7 mouse cellular contexts compared by ENCODE assay signal in the genomic region with DNA sequence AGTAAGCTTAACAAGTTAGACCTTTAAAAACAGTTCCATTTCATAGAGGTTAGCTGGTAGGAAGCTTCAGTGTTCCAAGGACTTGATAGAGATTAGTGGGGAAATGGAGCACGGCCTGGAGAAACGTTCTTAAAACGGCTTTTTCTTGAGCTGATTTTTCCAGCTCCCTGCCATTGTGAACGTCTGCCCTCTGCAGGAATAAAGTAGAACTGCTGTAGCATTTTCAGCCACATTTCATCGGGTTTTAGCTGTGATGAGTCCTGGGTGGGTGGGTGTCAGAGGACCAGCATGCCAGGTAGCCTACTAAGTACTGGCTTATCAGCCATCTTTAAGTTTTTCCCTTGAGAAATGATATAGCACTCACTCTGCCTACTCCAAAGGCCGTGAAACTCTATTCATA. TPM values are rescaled to one million over a fixed set of nuclear protein-coding genes. Genes with fewer than 3 reads are reported as not detected.
DNase-seq lines count a peak whose midpoint lies in the region; ATAC-seq and TF ChIP-seq lines count a peak whose summit lies in the region.

No protein-coding gene starts in this region.

- no peak for TF ChIP-seq CTCF in thymus, adult 2 months (IDR thresholded peaks at IDR 0.05; ENCODE audit: borderline replicate concordance, control insufficient read depth, extremely low read depth, insufficient read depth, low read length, poor library complexity)
- peak; percentile 12; the same call in 1 of the 2 replicates for TF ChIP-seq CTCF in bone marrow, adult 2 months (IDR thresholded peaks at IDR 0.05; ENCODE audit: control insufficient read depth, insufficient read depth, low read length)
- TF ChIP-seq CTCF in liver, embryonic 14.5 days (IDR thresholded peaks at IDR 0.05; ENCODE audit: low read depth), result peak; percentile 75

- DNase-seq in thymus, adult 2 months, result peak; percentile 35
- DNase-seq in thymus, postnatal 10 days (ENCODE audit: low spot score in 2 of 2), result no peak
- peak; percentile 69 for DNase-seq in hindlimb bud, embryonic 11.5 days (ENCODE audit: extremely low spot score, low read depth, low spot score)
- DNase-seq in liver, embryonic 14.5 days (ENCODE audit: low read depth in 3 of 3, low spot score in 3 of 3), result no peak
- peak; percentile 82 for DNase-seq in retina, postnatal 1 day

- no peak overlapping the region for H3K4me3 ChIP-seq in thymus, adult 2 months (ENCODE audit: control insufficient read depth, insufficient read depth, low read length)
- no peak overlapping the region for H3K4me3 ChIP-seq in bone marrow, adult 2 months (replicated peaks; ENCODE audit: control insufficient read depth, low read depth, low read length)
- no peak overlapping the region for H3K4me3 ChIP-seq in forebrain, embryonic 12.5 days (replicated peaks)
- H3K4me3 ChIP-seq in liver, embryonic 14.5 days (ENCODE audit: insufficient read depth in 1 of 2, low read depth in 2 of 2, low read length in 2 of 2), result no peak overlapping the region

- 14% methylated on average over 6 of the region's 6 CpGs for WGBS in thymus, adult 2 months
- 11% methylated on average over 6 of the region's 6 CpGs for WGBS in bone marrow, adult 2 months
- 10% methylated on average over 6 of the region's 6 CpGs for WGBS in forebrain, embryonic 12.5 days
- WGBS in liver, embryonic 14.5 days (ENCODE audit: insufficient replicate concordance), result 8% methylated on average over 6 of the region's 6 CpGs

- no peaks in the 10 kb centered on the region for H3K27me3 ChIP-seq in thymus, adult 2 months (ENCODE audit: control insufficient read depth, insufficient read depth, low read length)
- H3K27me3 ChIP-seq in forebrain, embryonic 12.5 days, result peaks cover 3% of the 10 kb centered on the region
- no peaks in the 10 kb centered on the region for H3K27me3 ChIP-seq in liver, embryonic 14.5 days (ENCODE audit: control insufficient read depth, insufficient read depth, low read length)

- H3K9me3 ChIP-seq in forebrain, embryonic 12.5 days, result no peaks in the 10 kb centered on the region
- H3K9me3 ChIP-seq in liver, embryonic 14.5 days (ENCODE audit: control insufficient read depth, low read length), result no peaks in the 10 kb centered on the region

- no peak overlapping the region for H3K27ac ChIP-seq in thymus, adult 2 months (ENCODE audit: control insufficient read depth, insufficient read depth, low read length)
- no peak overlapping the region for H3K27ac ChIP-seq in bone marrow, adult 2 months (ENCODE audit: control insufficient read depth, insufficient read depth, low read depth, low read length, poor library complexity)
- H3K27ac ChIP-seq in forebrain, embryonic 12.5 days, result no peak overlapping the region
- H3K27ac ChIP-seq in liver, embryonic 14.5 days, result no peak overlapping the region

- no peak overlapping the region for H3K4me2 ChIP-seq in forebrain, embryonic 12.5 days
- no peak overlapping the region for H3K4me2 ChIP-seq in liver, embryonic 14.5 days (ENCODE audit: low read depth)

- no peak overlapping the region for H3K9ac ChIP-seq in forebrain, embryonic 12.5 days
- H3K9ac ChIP-seq in liver, embryonic 14.5 days (replicated peaks), result no peak overlapping the region

- no peak for TF ChIP-seq EP300 in liver, embryonic 14.5 days (IDR thresholded peaks at IDR 0.05; ENCODE audit: low read depth)

- no peaks in the 10 kb centered on the region for H3K4me1 ChIP-seq in thymus, adult 2 months (replicated peaks; ENCODE audit: control insufficient read depth, insufficient read depth, low read length)
- no peaks in the 10 kb centered on the region; the same call in 1 of the 2 replicates for H3K4me1 ChIP-seq in bone marrow, adult 2 months (ENCODE audit: control insufficient read depth, insufficient read depth, low read length)
- H3K4me1 ChIP-seq in forebrain, embryonic 12.5 days, result peaks cover 7% of the 10 kb centered on the region; the same call in 1 of the 2 replicates
- H3K4me1 ChIP-seq in liver, embryonic 14.5 days (replicated peaks; ENCODE audit: control insufficient read depth in 2 of 2, insufficient read depth in 2 of 2, low read length in 1 of 2), result no peaks in the 10 kb centered on the region

- no peaks in the 10 kb centered on the region for H3K36me3 ChIP-seq in thymus, adult 2 months (ENCODE audit: control insufficient read depth, insufficient read depth, low read length)
- H3K36me3 ChIP-seq in forebrain, embryonic 12.5 days (replicated peaks), result no peaks in the 10 kb centered on the region
- no peaks in the 10 kb centered on the region for H3K36me3 ChIP-seq in liver, embryonic 14.5 days (replicated peaks; ENCODE audit: control insufficient read depth, insufficient read depth, low read depth)

- no peak for TF ChIP-seq POLR2A in thymus, adult 2 months (IDR thresholded peaks at IDR 0.05; ENCODE audit: control insufficient read depth, extremely low read depth, insufficient read depth, low read length, poor library complexity)
- TF ChIP-seq POLR2A in bone marrow, adult 2 months (IDR thresholded peaks at IDR 0.05; ENCODE audit: borderline replicate concordance, control insufficient read depth, low read depth, low read length), result no peak

- ATAC-seq in forebrain, embryonic 12.5 days (ENCODE audit: low FRiP score), result peak; percentile 30; the same call in 1 of the 2 replicates
- no peak for ATAC-seq in liver, embryonic 14.5 days (ENCODE audit: insufficient read depth)

RNA-seq across cellular contexts. Expression of a gene that starts 29.9 kb away (rescaled TPM):
- 0.80 and 1.1 TPM in 2 replicates for polyA plus RNA-seq in thymus, adult 2 months (2012; rRNA removed)
- 1.6 TPM in 1 of 2 replicates, not detected in the other for polyA plus RNA-seq in bone marrow, adult 2 months (2011; ENCODE audit: insufficient read depth, insufficient read length, low replicate concordance, missing spikeins)
- 0.52 and 0.53 TPM in 2 replicates for polyA plus RNA-seq in forebrain, embryonic 12.5 days (2016; fragmentation: Nextera tagmentation; extraction: Ambion mirVana)
- 3.0 and 3.4 TPM in 2 replicates for polyA plus RNA-seq in liver, embryonic 14.5 days (2012; rRNA removed)
- polyA plus RNA-seq in liver, embryonic 14.5 days (2014; fragmentation: Nextera tagmentation; extraction: Ambion mirVana), result 5.1 and 5.4 TPM in 2 replicates

Comparison
In these comparisons a context has a peak if more than half of its experiments do, and no peak if none do; other contexts are left out.
1. DNase-seq: peak in thymus, adult 2 months (single experiment), hindlimb bud, embryonic 11.5 days (single experiment) and retina, postnatal 1 day (single experiment); none in thymus, postnatal 10 days (0 of 2) and liver, embryonic 14.5 days (0 of 3).